Mouse (Mus musculus): ENCODE results near the gene Psmd9. TPM values are rescaled to one million over a fixed set of nuclear protein-coding genes. Genes with fewer than 3 reads are reported as not detected.
A peak's percentile ranks its signal among the peaks of the same experiment; 100 is the strongest.
"Not testable (repeated sequence)": the region's sequence is repeated elsewhere in the genome, so short reads cannot be mapped to it uniquely, and the experiment has no call there.

Psmd9 gene
- polyA plus RNA-seq, 1 experiment from 2014 or later: 66.7 TPM

GRCm38 (mm10) chr5:123201987-123202386, 32.8 kb downstream of the Psmd9 start:
- no peaks in the 10 kb centered on the region for H3K9me3 ChIP-seq (replicated peaks; ENCODE audit: control insufficient read depth, low read length)
- ATAC-seq (replicated peaks; ENCODE audit: insufficient number of reproducible peaks, low FRiP score, low TSS enrichment): no peak
- H3K27me3 ChIP-seq (ENCODE audit: control insufficient read depth, insufficient read depth, low read length): no peaks in the 10 kb centered on the region
- no peak overlapping the region for H3K4me3 ChIP-seq (ENCODE audit: low read depth, low read length)
- H3K36me3 ChIP-seq (ENCODE audit: control insufficient read depth, insufficient read depth, low read length): no peaks in the 10 kb centered on the region
- no peak overlapping the region for H3K9ac ChIP-seq (ENCODE audit: low read depth, low read length)
- H3K27ac ChIP-seq (ENCODE audit: low read depth, low read length): no peak overlapping the region
- no peaks in the 10 kb centered on the region for H3K4me1 ChIP-seq (ENCODE audit: control insufficient read depth, insufficient read depth, low read length)
- no peak overlapping the region for H3K4me2 ChIP-seq
- WGBS (ENCODE audit: insufficient replicate concordance): 76% methylated on average over 5 of the region's 5 CpGs

- H3K27ac ChIP-seq (ENCODE audit: low read depth, low read length); ATAC-seq (replicated peaks; ENCODE audit: insufficient number of reproducible peaks, low FRiP score, low TSS enrichment); H3K9me3 ChIP-seq (replicated peaks; ENCODE audit: control insufficient read depth, low read length); H3K27me3 ChIP-seq (ENCODE audit: control insufficient read depth, insufficient read depth, low read length); H3K4me1 ChIP-seq (ENCODE audit: control insufficient read depth, insufficient read depth, low read length); H3K36me3 ChIP-seq (ENCODE audit: control insufficient read depth, insufficient read depth, low read length); H3K9ac ChIP-seq (ENCODE audit: low read depth, low read length); H3K4me3 ChIP-seq (ENCODE audit: low read depth, low read length); H3K4me2 ChIP-seq: not testable (repeated sequence)
- 46% methylated on average over 4 of the region's 4 CpGs for WGBS (ENCODE audit: insufficient replicate concordance)
Observed at GRCm38 (mm10) chr5:123202771-123203170, 33.6 kb downstream of the Psmd9 start.

GRCm38 (mm10) chr5:123203591-123203990, 34.4 kb downstream of the Psmd9 start:
- not testable (repeated sequence) for ATAC-seq (replicated peaks; ENCODE audit: insufficient number of reproducible peaks, low FRiP score, low TSS enrichment); H3K4me3 ChIP-seq (ENCODE audit: low read depth, low read length); H3K36me3 ChIP-seq (ENCODE audit: control insufficient read depth, insufficient read depth, low read length); H3K27me3 ChIP-seq (ENCODE audit: control insufficient read depth, insufficient read depth, low read length); H3K9ac ChIP-seq (ENCODE audit: low read depth, low read length); H3K4me2 ChIP-seq; H3K27ac ChIP-seq (ENCODE audit: low read depth, low read length); H3K4me1 ChIP-seq (ENCODE audit: control insufficient read depth, insufficient read depth, low read length); H3K9me3 ChIP-seq (replicated peaks; ENCODE audit: control insufficient read depth, low read length)
- 83% methylated on average over 7 of the region's 7 CpGs for WGBS (ENCODE audit: insufficient replicate concordance)

GRCm38 (mm10) chr5:123222346-123223050, 53.3 kb downstream of the Psmd9 start:
- not testable (repeated sequence) for H3K4me1 ChIP-seq (ENCODE audit: control insufficient read depth, insufficient read depth, low read length); H3K4me2 ChIP-seq; H3K27ac ChIP-seq (ENCODE audit: low read depth, low read length); H3K4me3 ChIP-seq (ENCODE audit: low read depth, low read length); H3K9me3 ChIP-seq (replicated peaks; ENCODE audit: control insufficient read depth, low read length); H3K36me3 ChIP-seq (ENCODE audit: control insufficient read depth, insufficient read depth, low read length); H3K9ac ChIP-seq (ENCODE audit: low read depth, low read length); ATAC-seq (replicated peaks; ENCODE audit: insufficient number of reproducible peaks, low FRiP score, low TSS enrichment); H3K27me3 ChIP-seq (ENCODE audit: control insufficient read depth, insufficient read depth, low read length)
- WGBS (ENCODE audit: insufficient replicate concordance): 65% methylated on average over 3 of the region's 5 CpGs

- Histone ChIP-seq H3K9ac (ENCODE audit: low read depth, low read length) (no peak overlapping the region), H3K4me1 (ENCODE audit: control insufficient read depth, insufficient read depth, low read length) (no peaks in the 10 kb centered on the region), H3K27me3 (ENCODE audit: control insufficient read depth, insufficient read depth, low read length) (no peaks in the 10 kb centered on the region), H3K36me3 (ENCODE audit: control insufficient read depth, insufficient read depth, low read length) (no peaks in the 10 kb centered on the region), H3K9me3 (replicated peaks; ENCODE audit: control insufficient read depth, low read length) (no peaks in the 10 kb centered on the region), H3K4me2 (no peak overlapping the region), H3K4me3 (ENCODE audit: low read depth, low read length) (no peak overlapping the region), H3K27ac (ENCODE audit: low read depth, low read length) (no peak overlapping the region)
- ATAC-seq (replicated peaks; ENCODE audit: insufficient number of reproducible peaks, low FRiP score, low TSS enrichment): no peak
- 66% methylated on average over 4 of the region's 4 CpGs for WGBS (ENCODE audit: insufficient replicate concordance)
Observed at GRCm38 (mm10) chr5:123223051-123223410, 53.8 kb downstream of the Psmd9 start.

- H3K4me2 ChIP-seq; H3K4me1 ChIP-seq (ENCODE audit: control insufficient read depth, insufficient read depth, low read length); ATAC-seq (replicated peaks; ENCODE audit: insufficient number of reproducible peaks, low FRiP score, low TSS enrichment); H3K36me3 ChIP-seq (ENCODE audit: control insufficient read depth, insufficient read depth, low read length); H3K27me3 ChIP-seq (ENCODE audit: control insufficient read depth, insufficient read depth, low read length); H3K27ac ChIP-seq (ENCODE audit: low read depth, low read length); H3K4me3 ChIP-seq (ENCODE audit: low read depth, low read length); H3K9me3 ChIP-seq (replicated peaks; ENCODE audit: control insufficient read depth, low read length); H3K9ac ChIP-seq (ENCODE audit: low read depth, low read length): not testable (repeated sequence)
- 56% methylated on average over 5 of the region's 6 CpGs for WGBS (ENCODE audit: insufficient replicate concordance)
Observed at GRCm38 (mm10) chr5:123223861-123224260, 54.6 kb downstream of the Psmd9 start.

GRCm38 (mm10) chr5:123226851-123227250, 57.6 kb downstream of the Psmd9 start:
- H3K27me3 ChIP-seq (ENCODE audit: control insufficient read depth, insufficient read depth, low read length): no peaks in the 10 kb centered on the region
- no peak overlapping the region for H3K9ac ChIP-seq (ENCODE audit: low read depth, low read length)
- H3K4me1 ChIP-seq (ENCODE audit: control insufficient read depth, insufficient read depth, low read length): peaks cover 8% of the 10 kb centered on the region; the same call in 1 of the 2 replicates
- H3K4me3 ChIP-seq (ENCODE audit: low read depth, low read length): no peak overlapping the region
- no peak overlapping the region for H3K4me2 ChIP-seq
- ATAC-seq (replicated peaks; ENCODE audit: insufficient number of reproducible peaks, low FRiP score, low TSS enrichment): no peak
- H3K27ac ChIP-seq (ENCODE audit: low read depth, low read length): no peak overlapping the region
- 88% methylated on average over 7 of the region's 7 CpGs for WGBS (ENCODE audit: insufficient replicate concordance)
- no peaks in the 10 kb centered on the region for H3K36me3 ChIP-seq (ENCODE audit: control insufficient read depth, insufficient read depth, low read length)
- no peaks in the 10 kb centered on the region for H3K9me3 ChIP-seq (replicated peaks; ENCODE audit: control insufficient read depth, low read length)

- Histone ChIP-seq H3K27me3 (ENCODE audit: control insufficient read depth, insufficient read depth, low read length) (no peaks in the 10 kb centered on the region), H3K9ac (ENCODE audit: low read depth, low read length) (peak overlapping the region; percentile 89), H3K9me3 (replicated peaks; ENCODE audit: control insufficient read depth, low read length) (no peaks in the 10 kb centered on the region), H3K4me3 (ENCODE audit: low read depth, low read length) (peak overlapping the region; percentile 87), H3K36me3 (ENCODE audit: control insufficient read depth, insufficient read depth, low read length) (no peaks in the 10 kb centered on the region), H3K27ac (ENCODE audit: low read depth, low read length) (no peak overlapping the region), H3K4me1 (ENCODE audit: control insufficient read depth, insufficient read depth, low read length) (peaks cover 8% of the 10 kb centered on the region; the same call in 1 of the 2 replicates), H3K4me2 (peak overlapping the region; percentile 76)
- peak; percentile 76 for ATAC-seq (replicated peaks; ENCODE audit: insufficient number of reproducible peaks, low FRiP score, low TSS enrichment)
- WGBS (ENCODE audit: insufficient replicate concordance): 2% methylated on average over 42 of the region's 42 CpGs
Observed at GRCm38 (mm10) chr5:123227762-123228523, 58.7 kb downstream of the Psmd9 start.

All from heart, embryonic 11.5 days (tissue).